Mouse (Mus musculus): ENCODE measurements around the gene Megf6. TPM values are rescaled to one million over a fixed set of nuclear protein-coding genes. Genes with fewer than 3 reads are reported as not detected.

Gene Megf6
- total RNA-seq, 2 experiments from 2014 or later, result 33.8 to 41.5 TPM

DNA sequence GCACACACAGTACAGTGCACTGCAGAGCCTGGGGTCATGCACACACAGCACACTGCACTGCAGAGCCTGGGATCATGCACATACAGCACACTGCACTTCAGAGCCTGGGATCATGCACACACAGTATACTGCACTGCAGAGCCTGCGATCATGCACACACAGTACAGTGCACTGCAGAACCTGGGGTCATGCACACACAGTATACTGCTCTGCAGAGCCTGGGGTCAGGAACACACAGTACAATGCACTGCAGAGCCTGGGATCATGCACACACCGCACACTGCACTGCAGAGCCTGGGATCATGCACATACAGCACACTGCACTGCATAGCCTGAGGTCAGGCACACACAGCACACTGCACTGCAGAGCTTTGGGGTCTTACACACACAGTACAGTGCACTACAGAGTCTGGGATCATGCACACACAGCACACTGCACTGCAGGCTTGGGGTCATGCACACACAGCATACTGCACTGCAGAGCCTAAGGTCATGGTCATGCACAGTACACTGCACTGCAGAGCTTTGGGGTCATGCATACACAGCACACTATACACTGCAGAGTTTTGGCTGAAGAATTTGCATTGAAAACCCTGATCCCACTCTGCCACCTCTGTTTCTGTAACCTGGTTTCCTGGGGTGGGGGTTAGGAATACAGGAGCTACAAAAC lies 141.7 kb downstream of the Megf6 start:
- intact Hi-C loops (cut with DNase I), result no loop called here
- no peak for DNase-seq

DNA sequence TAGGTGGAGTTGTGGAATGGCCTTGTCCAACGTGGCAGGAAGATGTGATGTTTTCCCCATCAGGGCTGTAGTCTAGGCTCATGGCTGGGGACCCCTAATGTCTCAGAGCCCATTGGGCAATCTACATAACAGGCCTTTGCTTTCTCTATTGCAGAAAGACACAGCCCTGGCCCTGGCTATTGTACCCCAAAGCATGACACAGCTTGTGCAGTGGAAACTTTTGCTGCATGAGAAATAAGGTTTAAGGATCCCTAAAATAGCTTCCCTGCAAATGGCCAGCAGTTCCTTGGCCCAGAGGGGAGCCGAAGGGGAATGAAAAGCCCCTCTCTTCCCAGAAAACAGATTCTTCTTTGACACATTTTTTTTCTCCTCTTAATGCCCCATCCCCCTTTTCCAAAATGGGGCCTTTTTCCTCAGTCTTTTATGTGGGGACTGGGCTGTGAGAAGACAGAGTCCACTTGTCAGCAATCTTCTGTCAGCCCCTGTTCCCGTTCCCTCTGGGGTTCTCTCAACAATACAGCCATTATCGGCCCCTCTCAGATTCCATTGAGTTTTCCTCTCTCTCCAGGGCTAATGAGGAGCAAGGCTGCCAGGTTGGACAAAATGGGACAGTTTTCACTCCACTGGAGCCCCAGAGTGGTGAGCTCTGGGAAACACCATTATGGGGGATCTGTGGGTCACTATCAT lies 142.5 kb downstream of the Megf6 start:
- no peak for DNase-seq
- intact Hi-C loops (cut with DNase I), result no loop called here

DNA sequence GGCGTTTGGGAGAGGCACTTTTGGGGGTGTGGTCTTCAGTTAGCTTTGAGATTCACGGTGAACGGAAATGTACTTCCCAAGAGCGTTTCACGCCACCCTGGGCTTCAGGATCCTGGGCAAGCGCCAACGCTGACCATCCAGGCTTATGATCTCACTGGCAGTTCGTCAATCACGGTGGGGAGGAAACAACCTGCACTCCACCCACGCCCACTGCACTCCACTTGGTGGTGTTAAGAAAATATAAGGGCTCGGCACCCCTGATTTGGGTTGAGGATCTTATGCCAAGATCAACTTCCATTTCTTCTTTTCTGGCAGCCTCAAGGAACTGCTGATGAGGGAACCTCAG lies 143.1 kb downstream of the Megf6 start:
- intact Hi-C loops (cut with DNase I), result no loop called here
- DNase-seq, result no peak

Other genes with a start within 250 kb of the Megf6 start
- gene A430005L14Rik, start 213.5 kb upstream of the Megf6 start, total RNA-seq (2021), result 10 to 100 TPM; 12.3 to 16.4 TPM
- gene Dffb, start 195.6 kb upstream of the Megf6 start, total RNA-seq (2021), result 1 to 10 TPM; 4.7 to 4.8 TPM
- gene Cep104, start 195.5 kb upstream of the Megf6 start, total RNA-seq (2021), result 10 to 100 TPM; 23.6 to 24.4 TPM
- gene Lrrc47, start 159.0 kb upstream of the Megf6 start, total RNA-seq (2021), result 10 to 100 TPM; 38.6 to 42.2 TPM
- gene Smim1, start 144.5 kb upstream of the Megf6 start, total RNA-seq (2021), result 10 to 100 TPM in 1 of 2 experiments, 1 to 10 TPM in 1; 8.6 to 10.3 TPM
- gene Ccdc27, start 128.1 kb upstream of the Megf6 start, total RNA-seq (2021), result not detected
- gene Trp73, start 30.5 kb upstream of the Megf6 start, total RNA-seq (2021), result under 1 TPM in 1 of 2 experiments, not detected in 1; 0.05 TPM
- 10 to 100 TPM; 10.2 to 13.2 TPM for gene Wrap73, start 28.4 kb upstream of the Megf6 start, total RNA-seq (2021)
- 100 to 1,000 TPM; 129 to 134 TPM for gene Tprgl, start 10.1 kb upstream of the Megf6 start, total RNA-seq (2021)
- gene Arhgef16, start 130.9 kb downstream of the Megf6 start, total RNA-seq (2021), result 1 to 10 TPM in 1 of 2 experiments, under 1 TPM in 1; 0.77 to 1.4 TPM
- gene B230104I21Rik, start 165.4 kb downstream of the Megf6 start, total RNA-seq (2021), result not detected